Mouse (Mus musculus): ENCODE measurements around the gene Mmp21. TPM values are rescaled to one million over a fixed set of nuclear protein-coding genes. Genes with fewer than 3 reads are reported as not detected.

Mmp21 gene
- polyA plus RNA-seq (2012; ENCODE audit: insufficient read depth, insufficient read length, low replicate concordance, missing spikeins): not detected in 2 replicates

GRCm38 (mm10) chr7:133679961-133680360, at the start of gene Mmp21:
TSS of gene Mmp21 (minus strand) at chr7:133680061.
- no peaks in the 10 kb centered on the region for H3K4me1 ChIP-seq (ENCODE audit: control insufficient read depth, insufficient read depth, low read length)
- no peak for TF ChIP-seq CTCF (IDR thresholded peaks at IDR 0.05; ENCODE audit: insufficient read depth, low read depth, low read length)
- TF ChIP-seq POLR2A (IDR thresholded peaks at IDR 0.05; ENCODE audit: insufficient read depth, low read depth, low read length): no peak
- H3K27ac ChIP-seq (ENCODE audit: insufficient read depth, low read depth, low read length): no peak within 1 kb of the TSS
- H3K4me3 ChIP-seq (ENCODE audit: insufficient read depth, low read depth, low read length): no peak within 1 kb of the TSS
- WGBS: 85% methylated on average over 3 of the region's 3 CpGs

- Histone ChIP-seq H3K4me3 (ENCODE audit: insufficient read depth, low read depth, low read length) (no peak overlapping the region), H3K4me1 (ENCODE audit: control insufficient read depth, insufficient read depth, low read length) (peaks cover 34% of the 10 kb centered on the region), H3K27ac (ENCODE audit: insufficient read depth, low read depth, low read length) (no peak overlapping the region)
- no peak for TF ChIP-seq POLR2A (IDR thresholded peaks at IDR 0.05; ENCODE audit: insufficient read depth, low read depth, low read length)
- no peak for TF ChIP-seq CTCF (IDR thresholded peaks at IDR 0.05; ENCODE audit: insufficient read depth, low read depth, low read length)
- 73% methylated on average over 5 of the region's 5 CpGs for WGBS
These were observed 49.5 kb upstream of the Mmp21 start for GRCm38 (mm10) chr7:133729351-133729750.

GRCm38 (mm10) chr7:133727027-133727426, 47.2 kb upstream of the Mmp21 start:
- Histone ChIP-seq H3K4me1 (ENCODE audit: control insufficient read depth, insufficient read depth, low read length) (peaks cover 30% of the 10 kb centered on the region), H3K27ac (ENCODE audit: insufficient read depth, low read depth, low read length) (no peak overlapping the region), H3K4me3 (ENCODE audit: insufficient read depth, low read depth, low read length) (no peak overlapping the region)
- WGBS: 89% methylated on average over 6 of the region's 6 CpGs
- TF ChIP-seq CTCF (IDR thresholded peaks at IDR 0.05; ENCODE audit: insufficient read depth, low read depth, low read length) (no peak), POLR2A (IDR thresholded peaks at IDR 0.05; ENCODE audit: insufficient read depth, low read depth, low read length) (no peak)

GRCm38 (mm10) chr7:133725571-133725970, 45.7 kb upstream of the Mmp21 start:
- TF ChIP-seq POLR2A (IDR thresholded peaks at IDR 0.05; ENCODE audit: insufficient read depth, low read depth, low read length) (no peak), CTCF (IDR thresholded peaks at IDR 0.05; ENCODE audit: insufficient read depth, low read depth, low read length) (no peak)
- WGBS: 64% methylated on average over 10 of the region's 10 CpGs
- H3K27ac ChIP-seq (ENCODE audit: insufficient read depth, low read depth, low read length): no peak overlapping the region

GRCm38 (mm10) chr7:133724844-133725243, 45.0 kb upstream of the Mmp21 start:
- Histone ChIP-seq H3K4me3 (ENCODE audit: insufficient read depth, low read depth, low read length) (no peak overlapping the region), H3K27ac (ENCODE audit: insufficient read depth, low read depth, low read length) (no peak overlapping the region), H3K4me1 (ENCODE audit: control insufficient read depth, insufficient read depth, low read length) (peaks cover 13% of the 10 kb centered on the region; the same call in 1 of the 2 replicates)
- no peak for TF ChIP-seq CTCF (IDR thresholded peaks at IDR 0.05; ENCODE audit: insufficient read depth, low read depth, low read length)
- WGBS: 48% methylated on average over 10 of the region's 10 CpGs

More at GRCm38 (mm10) chr7:133725571-133725970, 45.7 kb upstream of the Mmp21 start:
- H3K4me1 ChIP-seq (ENCODE audit: control insufficient read depth, insufficient read depth, low read length): peaks cover 18% of the 10 kb centered on the region
- no peak overlapping the region for H3K4me3 ChIP-seq (ENCODE audit: insufficient read depth, low read depth, low read length)

- H3K27ac ChIP-seq (ENCODE audit: insufficient read depth, low read depth, low read length): no peak overlapping the region
- 75% methylated on average over 11 of the region's 11 CpGs for WGBS
These were observed 40.8 kb upstream of the Mmp21 start for GRCm38 (mm10) chr7:133720616-133721015.

GRCm38 (mm10) chr7:133718580-133718979, 38.7 kb upstream of the Mmp21 start:
- Histone ChIP-seq H3K4me3 (ENCODE audit: insufficient read depth, low read depth, low read length) (no peak overlapping the region), H3K4me1 (ENCODE audit: control insufficient read depth, insufficient read depth, low read length) (peaks cover 15% of the 10 kb centered on the region), H3K27ac (ENCODE audit: insufficient read depth, low read depth, low read length) (no peak overlapping the region)
- TF ChIP-seq CTCF (IDR thresholded peaks at IDR 0.05; ENCODE audit: insufficient read depth, low read depth, low read length) (no peak), POLR2A (IDR thresholded peaks at IDR 0.05; ENCODE audit: insufficient read depth, low read depth, low read length) (no peak)
- whole genome bisulfite sequencing: 91% methylated on average over 1 of the region's 1 CpGs

More at GRCm38 (mm10) chr7:133720616-133721015, 40.8 kb upstream of the Mmp21 start:
- no peak overlapping the region for H3K4me3 ChIP-seq (ENCODE audit: insufficient read depth, low read depth, low read length)
- H3K4me1 ChIP-seq (ENCODE audit: control insufficient read depth, insufficient read depth, low read length): 0 out of 2 replicates have a peak, but pooled peaks cover 5% of the 10 kb centered on the region
- TF ChIP-seq POLR2A (IDR thresholded peaks at IDR 0.05; ENCODE audit: insufficient read depth, low read depth, low read length) (no peak), CTCF (IDR thresholded peaks at IDR 0.05; ENCODE audit: insufficient read depth, low read depth, low read length) (no peak)

- peak overlapping the region; percentile 70 for H3K27ac ChIP-seq (ENCODE audit: insufficient read depth, low read depth, low read length)
- WGBS: 40% methylated on average over 4 of the region's 4 CpGs
These were observed 35.5 kb upstream of the Mmp21 start for GRCm38 (mm10) chr7:133715387-133715786.

GRCm38 (mm10) chr7:133707301-133707700, 27.4 kb upstream of the Mmp21 start:
- 65% methylated on average over 2 of the region's 2 CpGs for WGBS
- no peak overlapping the region for H3K27ac ChIP-seq (ENCODE audit: insufficient read depth, low read depth, low read length)
- TF ChIP-seq CTCF (IDR thresholded peaks at IDR 0.05; ENCODE audit: insufficient read depth, low read depth, low read length) (no peak), POLR2A (IDR thresholded peaks at IDR 0.05; ENCODE audit: insufficient read depth, low read depth, low read length) (no peak)
- no peak overlapping the region for H3K4me3 ChIP-seq (ENCODE audit: insufficient read depth, low read depth, low read length)
- H3K4me1 ChIP-seq (ENCODE audit: control insufficient read depth, insufficient read depth, low read length): peaks cover 2% of the 10 kb centered on the region; the same call in 1 of the 2 replicates

More at GRCm38 (mm10) chr7:133715387-133715786, 35.5 kb upstream of the Mmp21 start:
- TF ChIP-seq POLR2A (IDR thresholded peaks at IDR 0.05; ENCODE audit: insufficient read depth, low read depth, low read length) (no peak), CTCF (IDR thresholded peaks at IDR 0.05; ENCODE audit: insufficient read depth, low read depth, low read length) (no peak)
- peaks cover 15% of the 10 kb centered on the region for H3K4me1 ChIP-seq (ENCODE audit: control insufficient read depth, insufficient read depth, low read length)
- no peak overlapping the region for H3K4me3 ChIP-seq (ENCODE audit: insufficient read depth, low read depth, low read length)
